Mouse (Mus musculus) small intestine, adult 2 months (tissue): ENCODE results near the gene Tnfaip3. TPM values are rescaled to one million over a fixed set of nuclear protein-coding genes. Genes with fewer than 3 reads are reported as not detected.

Experiments used
- H3K27ac ChIP-seq: fragments of 200-500 bp; 2 replicates; pipeline ENCODE4 v1.5.1; 2012; ENCODE audit warnings: low read depth, low read length, control low read depth, inconsistent platforms; ENCODE audit not compliant: insufficient read depth
- H3K27me3 ChIP-seq: fragments of 200-500 bp; 2 replicates; pipeline ENCODE4 v1.6.1; 2012; ENCODE audit warnings: mild to moderate bottlenecking, moderate library complexity, low read length, inconsistent platforms; ENCODE audit not compliant: control insufficient read depth, insufficient read depth
- H3K36me3 ChIP-seq: fragments of 200-500 bp; 2 replicates; pipeline ENCODE4 v1.6.1; 2012; ENCODE audit warnings: mild to moderate bottlenecking, low read length, control low read depth, inconsistent platforms; ENCODE audit not compliant: control insufficient read depth, insufficient read depth
- H3K4me1 ChIP-seq: fragments of 200-500 bp; 2 replicates; pipeline ENCODE4 v1.6.1; 2012; ENCODE audit warnings: low read length, inconsistent platforms, mixed read lengths; ENCODE audit not compliant: control insufficient read depth, insufficient read depth, insufficient read length
- H3K4me3 ChIP-seq: fragments of 200-500 bp; 2 replicates; pipeline ENCODE4 v1.5.1; 2012; ENCODE audit warnings: low read depth, mild to moderate bottlenecking, control low read depth, inconsistent platforms, low read length, moderate library complexity
- CTCF ChIP-seq: fragments of 200-500 bp; IDR thresholded peaks from 2 replicates; pipeline ENCODE4 v1.5.1; 2012; ENCODE audit warnings: low read depth, mild to moderate bottlenecking, control low read depth, inconsistent platforms, low read length, moderate library complexity, mixed read lengths; ENCODE audit not compliant: insufficient replicate concordance, insufficient read length; ENCODE audit errors: extremely low read depth
- POLR2A ChIP-seq: fragments of 200-500 bp; IDR thresholded peaks from 2 replicates; pipeline ENCODE4 v1.6.1; 2012; ENCODE audit warnings: low read depth, mild to moderate bottlenecking, control low read depth, inconsistent platforms, low read length, moderate library complexity
- WGBS: fragments of 180-500 bp; shearing (Covaris S2); methylation state at CpG from one replicate; pipeline ENCODE4 v1.1.7; 2018; 5-methylcytosine and 5-hydroxymethylcytosine counted together
- polyA plus RNA-seq: library from polyadenylated mRNA; depleted of rRNA; stranded (reverse); fragments of >200 nt; gene quantifications from 2 replicates; pipeline ENCODE4 v1.2.3, GENCODE M21; 2012; rRNA removed

The Tnfaip3 gene
- polyA plus RNA-seq = 4.1 and 7.4 TPM in 2 replicates

DNA sequence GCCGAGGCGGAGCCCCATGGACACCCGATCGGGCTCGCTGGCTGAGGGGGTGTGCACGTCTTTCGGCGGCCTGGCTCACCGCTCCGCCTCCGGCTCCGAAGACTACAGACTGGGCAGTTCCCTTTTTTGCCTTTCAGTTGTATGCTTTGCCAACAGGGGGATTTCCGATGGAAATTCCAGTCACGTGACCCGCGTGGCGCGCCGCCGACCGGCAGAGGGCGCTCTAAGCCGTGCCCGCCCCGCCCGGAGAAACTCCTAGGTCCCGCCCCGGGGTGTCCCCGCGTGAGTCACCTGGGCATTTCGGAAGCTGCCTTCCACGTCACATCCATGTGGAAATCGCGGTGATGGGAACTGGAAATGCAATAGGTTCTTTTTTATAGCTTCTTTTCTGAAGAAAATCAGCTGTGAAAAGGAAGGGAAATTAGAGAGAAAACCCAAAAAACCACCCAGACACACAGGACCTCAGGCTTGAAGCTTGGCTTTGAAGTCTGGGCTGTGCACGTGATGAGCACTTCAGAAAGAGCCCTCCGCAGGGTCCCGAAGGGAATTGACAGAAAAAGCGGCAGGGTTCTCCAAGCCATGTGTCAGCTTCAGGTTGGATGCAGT lies at the start of gene Tnfaip3:
Gene Tnfaip3 (minus strand): TSS at position 401 of the 606 bp plus-strand sequence.
- peaks cover 10% of the 10 kb centered on the region for H3K4me1 ChIP-seq
- WGBS = under 1% methylated on average over 38 of the region's 38 CpGs
- peak within 1 kb of the TSS; percentile 82 for H3K4me3 ChIP-seq
- H3K36me3 ChIP-seq = peaks cover 10% of the 10 kb centered on the region
- no peaks in the 10 kb centered on the region for H3K27me3 ChIP-seq
- peak within 1 kb of the TSS; percentile 87 for H3K27ac ChIP-seq
- TF ChIP-seq POLR2A = peak; percentile 91
- peak; percentile 94 for TF ChIP-seq CTCF

DNA sequence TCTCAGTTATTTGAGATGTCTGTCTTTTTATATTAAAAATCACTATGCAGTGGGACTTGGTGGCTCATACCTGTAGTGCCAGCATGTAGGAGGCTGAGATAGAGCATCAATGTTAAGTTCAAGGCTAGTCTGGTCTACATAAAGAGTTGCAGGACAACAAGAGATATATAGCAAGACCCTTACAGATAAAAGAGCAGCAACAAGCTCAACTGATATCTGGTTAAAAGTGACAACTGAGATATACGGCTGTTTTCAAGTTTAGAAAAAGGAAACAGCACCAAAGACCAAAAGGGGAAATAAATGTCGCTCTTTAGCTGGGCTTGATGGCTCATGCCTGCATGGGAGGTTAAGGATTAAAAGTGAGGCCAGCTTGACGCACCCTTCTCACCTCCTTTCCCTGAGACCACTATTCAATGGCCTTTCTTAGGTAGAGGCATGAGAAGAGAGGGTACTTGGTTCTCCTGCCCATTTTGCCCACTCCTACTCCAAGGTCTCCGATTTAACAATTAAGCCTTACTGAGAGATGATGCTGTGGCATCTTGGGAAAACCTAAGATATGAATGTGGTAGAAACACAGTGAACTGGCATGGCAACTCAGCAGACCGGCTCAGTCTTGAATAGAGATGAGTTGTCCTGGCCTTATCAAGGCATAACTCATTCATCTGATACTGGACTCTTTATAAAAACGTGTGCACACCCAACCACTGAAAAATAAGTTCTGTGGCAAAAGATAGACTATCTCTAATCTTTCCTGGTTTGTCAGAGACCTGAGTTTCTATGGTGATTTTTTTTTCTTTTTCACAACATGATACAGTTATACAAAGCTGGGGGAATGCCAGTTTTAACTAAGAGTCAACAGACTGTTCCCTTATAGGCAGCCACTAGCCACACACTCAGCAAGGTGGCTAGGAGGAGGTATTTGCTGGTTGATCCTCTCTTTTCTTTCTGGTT lies 49.5 kb upstream of the Tnfaip3 start:
- peaks cover 11% of the 10 kb centered on the region; the same call in 1 of the 2 replicates for H3K4me1 ChIP-seq
- no peak overlapping the region for H3K27ac ChIP-seq
- TF ChIP-seq CTCF (no peak), POLR2A (no peak)
- no peaks in the 10 kb centered on the region for H3K27me3 ChIP-seq
- no peaks in the 10 kb centered on the region for H3K36me3 ChIP-seq
- 75% methylated on average over 6 of the region's 6 CpGs for WGBS
- no peak overlapping the region for H3K4me3 ChIP-seq

DNA sequence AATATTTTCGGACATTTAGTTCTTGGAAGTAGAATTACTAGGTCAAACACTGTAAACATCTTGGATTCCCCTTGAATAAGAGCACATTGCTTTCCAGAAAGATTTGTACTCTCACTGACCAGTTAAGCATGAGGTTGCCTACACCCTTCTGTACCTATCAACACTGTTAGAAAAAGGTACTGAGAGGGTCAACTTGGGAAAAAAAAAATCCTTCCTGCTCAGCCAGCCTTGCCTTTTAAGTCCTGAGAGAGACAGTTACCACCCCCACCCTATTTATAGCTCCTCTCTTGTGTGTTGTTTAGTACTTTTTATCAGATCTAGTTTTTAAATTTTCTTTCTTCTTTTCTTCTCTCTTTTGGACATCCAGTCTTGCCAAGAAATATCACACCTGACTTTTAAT lies 48.2 kb upstream of the Tnfaip3 start:
- peaks cover 10% of the 10 kb centered on the region; the same call in 1 of the 2 replicates for H3K4me1 ChIP-seq
- no peaks in the 10 kb centered on the region for H3K27me3 ChIP-seq
- WGBS = 80% methylated on average over 1 of the region's 1 CpGs
- TF ChIP-seq POLR2A (no peak), CTCF (no peak)
- no peak overlapping the region for H3K4me3 ChIP-seq
- no peaks in the 10 kb centered on the region for H3K36me3 ChIP-seq
- no peak overlapping the region for H3K27ac ChIP-seq

- no peaks in the 10 kb centered on the region for H3K36me3 ChIP-seq
- H3K4me3 ChIP-seq = no peak overlapping the region
- 84% methylated on average over 4 of the region's 4 CpGs for WGBS
- H3K4me1 ChIP-seq = peaks cover 7% of the 10 kb centered on the region; the same call in 1 of the 2 replicates
- peak overlapping the region; percentile 18 for H3K27ac ChIP-seq
- TF ChIP-seq POLR2A (no peak), CTCF (no peak)
- H3K27me3 ChIP-seq = no peaks in the 10 kb centered on the region
These were observed 47.8 kb upstream of the Tnfaip3 start for GRCm38 (mm10) chr10:19063208-19063607.

- Histone ChIP-seq H3K4me3 (0 out of 2 replicates have a peak overlapping the region, but pooled peaks have one; percentile 3), H3K27me3 (no peaks in the 10 kb centered on the region), H3K4me1 (peaks cover 7% of the 10 kb centered on the region; the same call in 1 of the 2 replicates), H3K27ac (peak overlapping the region; percentile 18), H3K36me3 (no peaks in the 10 kb centered on the region)
- TF ChIP-seq CTCF (no peak), POLR2A (no peak)
- 24% methylated on average over 15 of the region's 15 CpGs for WGBS
These were observed 46.8 kb upstream of the Tnfaip3 start for GRCm38 (mm10) chr10:19062098-19062905.

- Histone ChIP-seq H3K27me3 (no peaks in the 10 kb centered on the region), H3K27ac (no peak overlapping the region), H3K4me3 (no peak overlapping the region), H3K36me3 (no peaks in the 10 kb centered on the region), H3K4me1 (peaks cover 7% of the 10 kb centered on the region; the same call in 1 of the 2 replicates)
- TF ChIP-seq CTCF (no peak), POLR2A (no peak)
- WGBS = 82% methylated on average over 3 of the region's 3 CpGs
These were observed 45.7 kb upstream of the Tnfaip3 start for GRCm38 (mm10) chr10:19061201-19061600.
